18 mouse cellular contexts compared by ENCODE assay signal in the genomic region with DNA sequence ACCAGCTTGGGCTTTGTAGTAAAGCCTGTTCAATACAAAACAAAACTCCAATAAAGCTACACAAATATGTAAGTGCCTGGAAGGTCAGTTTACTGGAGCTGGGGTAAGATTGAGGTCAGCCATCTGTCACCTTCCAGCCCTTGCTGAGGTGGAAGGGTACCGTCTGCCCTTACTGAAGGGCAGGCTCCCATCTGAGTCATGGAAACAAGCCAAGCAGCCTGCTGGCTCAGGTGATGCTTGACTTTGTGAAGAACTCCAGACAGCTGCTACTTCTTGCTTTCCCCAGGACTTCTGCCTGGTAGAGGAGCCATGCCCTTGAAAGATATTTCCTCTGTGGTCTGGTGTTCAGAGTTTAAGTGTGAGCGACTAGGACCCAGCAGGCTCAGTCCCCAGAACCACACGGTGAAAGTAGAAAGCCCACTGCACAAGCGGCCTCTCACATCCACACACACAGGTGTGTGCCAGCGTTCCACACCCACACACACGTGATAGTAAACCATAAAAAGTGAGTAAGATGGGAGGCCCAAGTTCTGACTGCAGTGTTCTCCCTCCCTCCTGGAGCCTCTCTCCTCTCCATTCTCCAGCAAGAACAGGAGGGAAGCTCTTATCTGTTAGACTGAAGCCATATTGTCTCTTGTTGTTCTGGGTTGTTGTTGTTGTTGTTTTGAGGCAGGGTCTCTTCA. TPM values are rescaled to one million over a fixed set of nuclear protein-coding genes. Genes with fewer than 3 reads are reported as not detected.
A peak's percentile ranks its signal among the peaks of the same experiment; 100 is the strongest.
DNase-seq lines count a peak whose midpoint lies in the region; ATAC-seq lines count a peak whose summit lies in the region.
"Had no signal": no experiment of that assay in that cellular context is flagged by ENCODE, and none has a peak within 500 bp of the region (broad histone marks: within the 10 kb centered on the region; RNA-seq: fewer than 3 reads in every experiment).

No protein-coding gene starts in this region.

- H3K4me3 ChIP-seq in heart, embryonic 11.5 days (ENCODE audit: low read depth, low read length) = no peak overlapping the region
- H3K4me3 ChIP-seq in liver, embryonic 11.5 days (ENCODE audit: low read depth, low read length) = peak overlapping the region; percentile 21
- peak overlapping the region; percentile 59 for H3K4me3 ChIP-seq in liver, embryonic 15.5 days (replicated peaks)
- H3K4me3 ChIP-seq in forebrain, embryonic 14.5 days (ENCODE audit: low read depth, low read length) = no peak overlapping the region
- H3K4me3 ChIP-seq: neural tube, embryonic 15.5 days had no signal

- H3K27ac ChIP-seq in heart, embryonic 11.5 days (ENCODE audit: low read depth, low read length) = peak overlapping the region; percentile 57
- H3K27ac ChIP-seq in liver, embryonic 11.5 days (ENCODE audit: low read depth, low read length) = peak overlapping the region; percentile 37; the same call in 1 of the 2 replicates
- H3K27ac ChIP-seq in liver, embryonic 15.5 days (replicated peaks) = peak overlapping the region; percentile 99
- no peak overlapping the region for H3K27ac ChIP-seq in forebrain, embryonic 14.5 days (ENCODE audit: low read depth, low read length)
- H3K27ac ChIP-seq: neural tube, embryonic 15.5 days had no signal

- H3K36me3 ChIP-seq in heart, embryonic 11.5 days (ENCODE audit: control insufficient read depth, insufficient read depth, low read length) = peaks cover 50% of the 10 kb centered on the region
- peaks cover 48% of the 10 kb centered on the region for H3K36me3 ChIP-seq in liver, embryonic 11.5 days (ENCODE audit: control insufficient read depth, insufficient read depth, low read length)
- H3K36me3 ChIP-seq in liver, embryonic 15.5 days (replicated peaks) = peaks cover 100% of the 10 kb centered on the region
- H3K36me3 ChIP-seq in forebrain, embryonic 14.5 days (ENCODE audit: control insufficient read depth, insufficient read depth, low read length) = peaks cover 97% of the 10 kb centered on the region

- WGBS in heart, embryonic 11.5 days (ENCODE audit: insufficient replicate concordance) = 79% methylated on average over 6 of the region's 6 CpGs
- 89% methylated on average over 6 of the region's 6 CpGs for WGBS in liver, embryonic 11.5 days
- 78% methylated on average over 6 of the region's 6 CpGs for WGBS in liver, embryonic 15.5 days (ENCODE audit: insufficient replicate concordance)
- WGBS in forebrain, embryonic 14.5 days = 88% methylated on average over 6 of the region's 6 CpGs

- no peaks in the 10 kb centered on the region for H3K27me3 ChIP-seq in heart, embryonic 11.5 days (ENCODE audit: control insufficient read depth, insufficient read depth, low read length)
- no peaks in the 10 kb centered on the region for H3K27me3 ChIP-seq in liver, embryonic 11.5 days (replicated peaks; ENCODE audit: control insufficient read depth, insufficient read depth, low read length)
- H3K27me3 ChIP-seq in liver, embryonic 15.5 days = no peaks in the 10 kb centered on the region
- no peaks in the 10 kb centered on the region for H3K27me3 ChIP-seq in forebrain, embryonic 14.5 days (replicated peaks; ENCODE audit: control insufficient read depth, insufficient read depth, low read length)
- H3K27me3 ChIP-seq: neural tube, embryonic 15.5 days had no signal

- no peaks in the 10 kb centered on the region for H3K9me3 ChIP-seq in heart, embryonic 11.5 days (replicated peaks; ENCODE audit: control insufficient read depth, low read length)
- no peaks in the 10 kb centered on the region for H3K9me3 ChIP-seq in liver, embryonic 11.5 days (ENCODE audit: control insufficient read depth, low read length)
- H3K9me3 ChIP-seq in liver, embryonic 15.5 days (replicated peaks) = no peaks in the 10 kb centered on the region
- no peaks in the 10 kb centered on the region for H3K9me3 ChIP-seq in forebrain, embryonic 14.5 days (replicated peaks; ENCODE audit: control insufficient read depth, low read length)
- H3K9me3 ChIP-seq: neural tube, embryonic 15.5 days had no signal

- peaks cover 16% of the 10 kb centered on the region for H3K4me1 ChIP-seq in heart, embryonic 11.5 days (ENCODE audit: control insufficient read depth, insufficient read depth, low read length)
- peaks cover 62% of the 10 kb centered on the region for H3K4me1 ChIP-seq in liver, embryonic 11.5 days (replicated peaks; ENCODE audit: control insufficient read depth, insufficient read depth, low read length)
- H3K4me1 ChIP-seq in liver, embryonic 15.5 days (replicated peaks) = peaks cover 98% of the 10 kb centered on the region
- no peaks in the 10 kb centered on the region for H3K4me1 ChIP-seq in forebrain, embryonic 14.5 days (ENCODE audit: control insufficient read depth, insufficient read depth, low read length)
- H3K4me1 ChIP-seq: neural tube, embryonic 15.5 days had no signal

- H3K4me2 ChIP-seq in heart, embryonic 11.5 days = peak overlapping the region; percentile 44; the same call in 1 of the 2 replicates
- H3K4me2 ChIP-seq in liver, embryonic 11.5 days = peak overlapping the region; percentile 60
- peak overlapping the region; percentile 80 for H3K4me2 ChIP-seq in liver, embryonic 15.5 days
- H3K4me2 ChIP-seq in forebrain, embryonic 14.5 days (ENCODE audit: low read length) = no peak overlapping the region
- H3K4me2 ChIP-seq: neural tube, embryonic 15.5 days had no signal

- ATAC-seq in heart, embryonic 11.5 days (replicated peaks; ENCODE audit: insufficient number of reproducible peaks, low FRiP score, low TSS enrichment) = no peak
- ATAC-seq in liver, embryonic 11.5 days (replicated peaks; ENCODE audit: low FRiP score) = no peak
- ATAC-seq in liver, embryonic 15.5 days (ENCODE audit: insufficient read depth) = no peak
- ATAC-seq in forebrain, embryonic 14.5 days = no peak

- intact Hi-C loops in heart, postnatal 36 days (cut with DNase I) = no loop called here

- peak overlapping the region; percentile 24; the same call in 1 of the 2 replicates for H3K9ac ChIP-seq in heart, embryonic 11.5 days (ENCODE audit: low read depth, low read length)
- peak overlapping the region; percentile 64 for H3K9ac ChIP-seq in liver, embryonic 11.5 days (ENCODE audit: low read depth, low read length)
- H3K9ac ChIP-seq in liver, embryonic 15.5 days = peak overlapping the region; percentile 69
- H3K9ac ChIP-seq in forebrain, embryonic 14.5 days (ENCODE audit: low read length) = no peak overlapping the region
- H3K9ac ChIP-seq: neural tube, embryonic 15.5 days had no signal

- DNase-seq in heart, postnatal 36 days = no peak
- no peak for DNase-seq in liver, embryonic 11.5 days (ENCODE audit: low spot score)
- DNase-seq in liver = no peak
- DNase-seq in forebrain, embryonic 14.5 days (ENCODE audit: low spot score) = no peak
- DNase-seq in layer of hippocampus, postnatal 25 days (ENCODE audit: extremely low spot score in 1 of 2, low spot score in 1 of 2) = no peak
- DNase-seq: adrenal gland, adult 2 months; cerebellum, adult 9-10 months; gastrocnemius, postnatal 25 days; kidney, adult 11 months; kidney, postnatal 10 days; lung, postnatal 10 days; spleen, adult 18-20 months; thymus, postnatal 36 days had no signal

RNA-seq across cellular contexts. Expression of a gene that starts 24.6 kb away (rescaled TPM):
- 12.1 and 13.4 TPM in 2 replicates for polyA plus RNA-seq in heart, embryonic 11.5 days (2014; fragmentation: Nextera tagmentation; extraction: Ambion mirVana)
- 10 to 100 TPM; 15.9 to 17.3 TPM for total RNA-seq in heart, postnatal 36 days (2021)
- 29.3 and 34.8 TPM in 2 replicates for polyA plus RNA-seq in liver, embryonic 11.5 days (2014; fragmentation: Nextera tagmentation; extraction: Ambion mirVana)
- 74.7 and 78.4 TPM in 2 replicates for polyA plus RNA-seq in liver, embryonic 15.5 days (2015; fragmentation: Nextera tagmentation; extraction: Ambion mirVana)
- polyA plus RNA-seq in forebrain, embryonic 14.5 days (2014; fragmentation: Nextera tagmentation; extraction: Ambion mirVana) = 5.0 and 5.4 TPM in 2 replicates
- total RNA-seq in layer of hippocampus, postnatal 25 days (2021) = 10 to 100 TPM; 36.2 to 50.0 TPM

RNA-seq across cellular contexts. Expression of a gene that starts 32.7 kb away (rescaled TPM):
- polyA plus RNA-seq in heart, embryonic 11.5 days (2014; fragmentation: Nextera tagmentation; extraction: Ambion mirVana) = 0.06 TPM in 1 of 2 replicates, not detected in the other
- total RNA-seq in heart, postnatal 36 days (2021) = not detected
- polyA plus RNA-seq in liver, embryonic 11.5 days (2014; fragmentation: Nextera tagmentation; extraction: Ambion mirVana) = 0.05 TPM in 1 of 2 replicates, not detected in the other
- 0.06 and 0.13 TPM in 2 replicates for polyA plus RNA-seq in liver, embryonic 15.5 days (2015; fragmentation: Nextera tagmentation; extraction: Ambion mirVana)
- polyA plus RNA-seq in forebrain, embryonic 14.5 days (2014; fragmentation: Nextera tagmentation; extraction: Ambion mirVana) = not detected in 2 replicates
- total RNA-seq in layer of hippocampus, postnatal 25 days (2021) = under 1 TPM; 0.42 to 0.66 TPM
- total RNA-seq: gastrocnemius, postnatal 25 days had no signal
- polyA plus RNA-seq: C2C12; hindbrain, embryonic 11.5 days had no signal

RNA-seq across cellular contexts. Expression of a gene that starts 56.4 kb away (rescaled TPM):
- 2.6 and 2.9 TPM in 2 replicates for polyA plus RNA-seq in heart, embryonic 11.5 days (2014; fragmentation: Nextera tagmentation; extraction: Ambion mirVana)
- total RNA-seq in heart, postnatal 36 days (2021) = under 1 TPM in 1 of 2 experiments, not detected in 1; 0.19 TPM
- 5.0 and 5.5 TPM in 2 replicates for polyA plus RNA-seq in liver, embryonic 11.5 days (2014; fragmentation: Nextera tagmentation; extraction: Ambion mirVana)
- polyA plus RNA-seq in liver, embryonic 15.5 days (2015; fragmentation: Nextera tagmentation; extraction: Ambion mirVana) = 7.3 and 8.9 TPM in 2 replicates
- 0.57 and 0.67 TPM in 2 replicates for polyA plus RNA-seq in forebrain, embryonic 14.5 days (2014; fragmentation: Nextera tagmentation; extraction: Ambion mirVana)
- total RNA-seq in layer of hippocampus, postnatal 25 days (2021) = 1 to 10 TPM in 1 of 2 experiments, under 1 TPM in 1; 0.45 to 1.3 TPM
- polyA plus RNA-seq: C2C12 had no signal

Comparison
In these comparisons a context has a peak if more than half of its experiments do, and no peak if none do; other contexts are left out.
1. H3K4me3 ChIP-seq: peak in liver, embryonic 11.5 days (single experiment) and liver, embryonic 15.5 days (single experiment); none in heart, embryonic 11.5 days (single experiment) and forebrain, embryonic 14.5 days (single experiment).